In the genomic region with DNA sequence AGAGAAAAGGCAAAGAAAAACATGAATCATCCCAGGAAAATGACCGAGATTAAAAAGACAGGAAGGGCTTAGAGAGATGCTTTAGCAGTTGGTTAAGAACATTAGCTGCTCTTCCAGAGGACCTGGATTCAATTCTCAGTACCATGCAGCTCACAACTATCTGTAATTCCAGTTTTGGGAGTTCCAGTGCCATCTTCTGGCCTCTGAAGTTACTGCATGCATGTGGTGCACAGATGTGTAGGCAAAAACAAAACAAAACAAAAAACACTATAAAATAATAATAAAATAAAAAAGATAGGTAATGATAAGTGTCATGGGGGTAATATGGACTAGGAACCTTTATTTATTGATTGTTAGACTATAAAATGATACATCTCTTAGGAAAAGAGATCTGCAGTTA, we compare ENCODE assay signal across 9 mouse cellular contexts. TPM values are rescaled to one million over a fixed set of nuclear protein-coding genes. Genes with fewer than 3 reads are reported as not detected.
DNase-seq lines count a peak whose midpoint lies in the region; ATAC-seq and TF ChIP-seq lines count a peak whose summit lies in the region.
"Had no signal": no experiment of that assay in that cellular context is flagged by ENCODE, and none has a peak within 500 bp of the region (broad histone marks: within the 10 kb centered on the region; RNA-seq: fewer than 3 reads in every experiment).

No protein-coding gene starts in this region.

- H3K36me3 ChIP-seq in CH12.LX (replicated peaks in 1 of 2; ENCODE audit: control insufficient read depth in 1 of 2, insufficient read depth in 1 of 2, low read length in 1 of 2), result no peaks in the 10 kb centered on the region
- H3K36me3 ChIP-seq in midbrain, embryonic 14.5 days (ENCODE audit: control insufficient read depth, insufficient read depth, low read length), result no peaks in the 10 kb centered on the region

- peaks cover 15% of the 10 kb centered on the region for H3K9me3 ChIP-seq in CH12.LX (replicated peaks; ENCODE audit: low read length)
- no peaks in the 10 kb centered on the region for H3K9me3 ChIP-seq in midbrain, embryonic 14.5 days (ENCODE audit: control insufficient read depth, low read length)

- WGBS in midbrain, embryonic 14.5 days, result 72% methylated on average over 1 of the region's 1 CpGs

- TF ChIP-seq EP300 in CH12.LX (IDR thresholded peaks at IDR 0.05; ENCODE audit: low read length), result no peak

- peaks cover 3 to 5% of the 10 kb centered on the region in 2 experiments; a peak in 3 of 4 replicates for H3K4me1 ChIP-seq in CH12.LX (ENCODE audit: control insufficient read depth in 1 of 2, insufficient read depth in 2 of 2)
- no peaks in the 10 kb centered on the region for H3K4me1 ChIP-seq in midbrain, embryonic 14.5 days (ENCODE audit: control insufficient read depth, insufficient read depth, low read length)

- H3K4me3 ChIP-seq in CH12.LX (replicated peaks in 1 of 3; ENCODE audit: low read depth in 2 of 3, low read length in 2 of 3, poor library complexity in 1 of 3), result no peak overlapping the region
- H3K4me3 ChIP-seq in midbrain, embryonic 14.5 days (replicated peaks; ENCODE audit: low read depth, low read length), result no peak overlapping the region

- in situ Hi-C loops in CH12.LX (cut with MboI; ENCODE audit: low pct_ligation_motif_present, low pct_unique_long_range_greater_than_20kb, low sequenced_read_pairs), result no loop called here

- no peaks in the 10 kb centered on the region for H3K79me2 ChIP-seq in CH12.LX (replicated peaks; ENCODE audit: control insufficient read depth, extremely low read depth, insufficient read depth, poor library complexity, severe bottlenecking)

- no peak overlapping the region for H3K27ac ChIP-seq in CH12.LX (ENCODE audit: insufficient read depth, low read depth)
- no peak overlapping the region for H3K27ac ChIP-seq in midbrain, embryonic 14.5 days (replicated peaks; ENCODE audit: low read depth, low read length)

- no peak overlapping the region for H3K9ac ChIP-seq in CH12.LX (ENCODE audit: insufficient read depth, low read depth)
- no peak overlapping the region for H3K9ac ChIP-seq in midbrain, embryonic 14.5 days (replicated peaks; ENCODE audit: low read length)

- ATAC-seq in megakaryocyte progenitor cell, adult 5-6 weeks (replicated peaks; ENCODE audit: poor library complexity), result peak; percentile 85
- ATAC-seq in midbrain, embryonic 14.5 days (ENCODE audit: low FRiP score, low TSS enrichment), result no peak
- ATAC-seq: forebrain, embryonic 16.5 days had no signal

- no peak overlapping the region for H3K4me2 ChIP-seq in CH12.LX (ENCODE audit: insufficient read depth, low read depth, poor library complexity, severe bottlenecking)
- no peak overlapping the region for H3K4me2 ChIP-seq in midbrain, embryonic 14.5 days (ENCODE audit: low read length)

- DNase-seq in kidney, postnatal 4 days, result peak; percentile 10 to 23
- DNase-seq in kidney, postnatal 14 days, result no peak
- peak; percentile 56 for DNase-seq in CH12.LX (ENCODE audit: extremely low read depth)
- DNase-seq in ZHBTc4 (ENCODE audit: low read depth, low spot score), result peak; percentile 66
- DNase-seq in gastrocnemius, adult 8-10 months (ENCODE audit: low spot score in 2 of 2), result no peak
- no peak for DNase-seq in frontal cortex, postnatal 25 days (ENCODE audit: low spot score in 2 of 2)
- DNase-seq in midbrain, embryonic 14.5 days, result no peak

- no peak for TF ChIP-seq POLR2A in CH12.LX (IDR thresholded peaks at IDR 0.05; ENCODE audit: low read depth, low read length)

- H3K27me3 ChIP-seq in CH12.LX (replicated peaks), result no peaks in the 10 kb centered on the region
- H3K27me3 ChIP-seq in midbrain, embryonic 14.5 days (ENCODE audit: control insufficient read depth, insufficient read depth, low read length), result no peaks in the 10 kb centered on the region

- TF ChIP-seq CTCF in CH12.LX (conservative IDR thresholded peaks at IDR 0.05 in 1 of 2, IDR thresholded peaks at IDR 0.05 in 1 of 2; ENCODE audit: low read depth in 2 of 2, low read length in 2 of 2), result peak; percentile 49 to 87

- dilution Hi-C loops in CH12.LX (cut with MboI; ENCODE audit: extremely low pct_ligation_motif_present, extremely low pct_unique_long_range_greater_than_20kb, low sequenced_read_pairs), result no loop called here

- TF ChIP-seq RAD21 in CH12.LX (IDR thresholded peaks at IDR 0.05; ENCODE audit: low read depth, low read length), result peak; percentile 76

TF ChIP-seq in CH12.LX, 34 proteins besides CTCF, POLR2A, EP300 and RAD21:
- TF ChIP-seq CHD1 (IDR thresholded peaks at IDR 0.05; ENCODE audit: low read depth, low read length), result no peak
- TF ChIP-seq MAFK (IDR thresholded peaks at IDR 0.05; ENCODE audit: insufficient replicate concordance, low read length), result no peak
- no peak for TF ChIP-seq MXI1 (IDR thresholded peaks at IDR 0.05; ENCODE audit: low read depth, low read length)
- TF ChIP-seq MAX (IDR thresholded peaks at IDR 0.05; ENCODE audit: low read length), result no peak
- no peak; the same call in 1 of the 2 replicates for TF ChIP-seq ZKSCAN1 (IDR thresholded peaks at IDR 0.05; ENCODE audit: borderline replicate concordance, low read depth, low read length)
- no peak for TF ChIP-seq JUND (conservative IDR thresholded peaks at IDR 0.05; ENCODE audit: low read depth, low read length)
- TF ChIP-seq CHD2 (IDR thresholded peaks at IDR 0.05; ENCODE audit: low read length), result no peak
- TF ChIP-seq SIN3A (IDR thresholded peaks at IDR 0.05; ENCODE audit: low read length), result no peak; the same call in 1 of the 2 replicates
- TF ChIP-seq HCFC1 (IDR thresholded peaks at IDR 0.05; ENCODE audit: low read depth, low read length), result no peak
- no peak for TF ChIP-seq MAZ (IDR thresholded peaks at IDR 0.05; ENCODE audit: low read depth, low read length)
- no peak for TF ChIP-seq ZMIZ1 (IDR thresholded peaks at IDR 0.05; ENCODE audit: low read depth, low read length)
- no peak for TF ChIP-seq TCF12 (IDR thresholded peaks at IDR 0.05; ENCODE audit: low read depth, low read length)
- TF ChIP-seq JUN (IDR thresholded peaks at IDR 0.05; ENCODE audit: insufficient read depth, low read depth, low read length), result no peak
- 0 out of 2 replicates have a peak, but pooled peaks have one; percentile 52 for TF ChIP-seq MYC (IDR thresholded peaks at IDR 0.05; ENCODE audit: low read depth, low read length)
- TF ChIP-seq ELF1 (IDR thresholded peaks at IDR 0.05; ENCODE audit: low read depth, low read length), result no peak
- TF ChIP-seq TBP (conservative IDR thresholded peaks at IDR 0.05; ENCODE audit: low read depth, low read length), result no peak
- peak; percentile 81 for TF ChIP-seq SMC3 (IDR thresholded peaks at IDR 0.05; ENCODE audit: low read depth, low read length)
- TF ChIP-seq USF2 (conservative IDR thresholded peaks at IDR 0.05; ENCODE audit: low read depth, low read length), result no peak

RNA-seq across cellular contexts. Expression of gene Parp9, which starts 24.7 kb away (rescaled TPM):
- total RNA-seq in CH12.LX (2012; rRNA removed) (26.1 and 30.3 TPM in 2 replicates), CH12.LX (2014; rRNA removed) (53.1 and 56.9 TPM in 2 replicates)
- 33.2 and 34.3 TPM in 2 replicates for polyA plus RNA-seq in CH12.LX (2012; ENCODE audit: insufficient read length, low read depth)
- 15.7 and 18.2 TPM in 2 replicates for total RNA-seq in megakaryocyte progenitor cell, adult 5-6 weeks (2015)
- total RNA-seq in megakaryocyte progenitor cell, adult 5-6 weeks (2017), result 21.7 and 27.3 TPM in 2 replicates
- 1 to 10 TPM; 2.6 to 4.1 (median 3.3) TPM for total RNA-seq in gastrocnemius, adult 8-10 months (2022)
- polyA plus RNA-seq in midbrain, embryonic 14.5 days (2014; fragmentation: Nextera tagmentation; extraction: Ambion mirVana), result 0.30 and 3.3 TPM in 2 replicates

RNA-seq across cellular contexts. Expression of gene Dtx3l, which starts 25.4 kb away (rescaled TPM):
- 10.7 and 14.4 TPM in 2 replicates for total RNA-seq in CH12.LX (2012; rRNA removed)
- total RNA-seq in CH12.LX (2014; rRNA removed), result 20.4 and 21.1 TPM in 2 replicates
- polyA plus RNA-seq in CH12.LX (2012; ENCODE audit: insufficient read length, low read depth), result 12.8 and 17.4 TPM in 2 replicates
- 21.8 and 27.1 TPM in 2 replicates for total RNA-seq in megakaryocyte progenitor cell, adult 5-6 weeks (2015)
- total RNA-seq in megakaryocyte progenitor cell, adult 5-6 weeks (2017), result 38.2 and 40.0 TPM in 2 replicates
- 1 to 10 TPM; 3.2 to 4.3 (median 4.1) TPM for total RNA-seq in gastrocnemius, adult 8-10 months (2022)
- 0.55 and 2.8 TPM in 2 replicates for polyA plus RNA-seq in midbrain, embryonic 14.5 days (2014; fragmentation: Nextera tagmentation; extraction: Ambion mirVana)

RNA-seq across cellular contexts. Expression of gene Parp14, which starts 42.2 kb away (rescaled TPM):
- 5.5 and 6.0 TPM in 2 replicates for total RNA-seq in CH12.LX (2012; rRNA removed)
- total RNA-seq in CH12.LX (2014; rRNA removed), result 3.5 and 3.9 TPM in 2 replicates
- 5.9 and 6.4 TPM in 2 replicates for polyA plus RNA-seq in CH12.LX (2012; ENCODE audit: insufficient read length, low read depth)
- 8.2 and 10.5 TPM in 2 replicates for total RNA-seq in megakaryocyte progenitor cell, adult 5-6 weeks (2015)
- 9.4 and 14.5 TPM in 2 replicates for total RNA-seq in megakaryocyte progenitor cell, adult 5-6 weeks (2017)
- total RNA-seq in gastrocnemius, adult 8-10 months (2022), result 1 to 10 TPM; 1.7 to 2.5 (median 2.3) TPM
- polyA plus RNA-seq in midbrain, embryonic 14.5 days (2014; fragmentation: Nextera tagmentation; extraction: Ambion mirVana), result 0.09 and 0.62 TPM in 2 replicates

Comparison
In these comparisons a context has a peak if more than half of its experiments do, and no peak if none do; other contexts are left out.
1. DNase-seq: peak in kidney, postnatal 4 days (2 of 2), CH12.LX (single experiment) and ZHBTc4 (single experiment); none in kidney, postnatal 14 days (single experiment), gastrocnemius, adult 8-10 months (0 of 2), frontal cortex, postnatal 25 days (0 of 2) and midbrain, embryonic 14.5 days (single experiment).